Mouse (Mus musculus): ENCODE measurements around the gene Kif5c.

The Kif5c gene

GRCm38 (mm10) chr2:49787376-49788050, 168.4 kb downstream of the Kif5c start, which contains the start of gene Lypd6b:
Gene Lypd6b, plus strand, starts transcription at chr2:49787688.
- no peak for DNase-seq (ENCODE audit: low read depth in 2 of 2, low spot score in 2 of 2)

- no peak for DNase-seq (ENCODE audit: low read depth in 2 of 2, low spot score in 2 of 2)
These were observed 168.9 kb downstream of the Kif5c start for GRCm38 (mm10) chr2:49788051-49788418.

- DNase-seq (ENCODE audit: low read depth in 2 of 2, low spot score in 2 of 2), result no peak
These were observed 169.5 kb downstream of the Kif5c start for GRCm38 (mm10) chr2:49788643-49789042.

GRCm38 (mm10) chr2:49789078-49789477, 170.0 kb downstream of the Kif5c start:
- no peak for DNase-seq (ENCODE audit: low read depth in 2 of 2, low spot score in 2 of 2)

- no peak for DNase-seq (ENCODE audit: low read depth in 2 of 2, low spot score in 2 of 2)
These were observed 170.4 kb downstream of the Kif5c start for GRCm38 (mm10) chr2:49789504-49789903.

GRCm38 (mm10) chr2:49797444-49798143, 178.5 kb downstream of the Kif5c start:
- DNase-seq (ENCODE audit: low read depth in 2 of 2, low spot score in 2 of 2), result no peak

- no peak for DNase-seq (ENCODE audit: low read depth in 2 of 2, low spot score in 2 of 2)
These were observed 185.3 kb downstream of the Kif5c start for GRCm38 (mm10) chr2:49804448-49804847.

GRCm38 (mm10) chr2:49805736-49806371, 186.8 kb downstream of the Kif5c start:
- DNase-seq (ENCODE audit: low read depth in 2 of 2, low spot score in 2 of 2), result no peak

GRCm38 (mm10) chr2:49809496-49809895, 190.4 kb downstream of the Kif5c start:
- DNase-seq (ENCODE audit: low read depth in 2 of 2, low spot score in 2 of 2), result no peak

GRCm38 (mm10) chr2:49811420-49811819, 192.3 kb downstream of the Kif5c start:
- DNase-seq (ENCODE audit: low read depth in 2 of 2, low spot score in 2 of 2), result no peak

GRCm38 (mm10) chr2:49811871-49812363, 192.8 kb downstream of the Kif5c start:
- DNase-seq (ENCODE audit: low read depth in 2 of 2, low spot score in 2 of 2), result no peak

GRCm38 (mm10) chr2:49813151-49813550, 194.1 kb downstream of the Kif5c start:
- DNase-seq (ENCODE audit: low read depth in 2 of 2, low spot score in 2 of 2), result no peak

GRCm38 (mm10) chr2:49814011-49814410, 194.9 kb downstream of the Kif5c start:
- no peak for DNase-seq (ENCODE audit: low read depth in 2 of 2, low spot score in 2 of 2)

- no peak for DNase-seq (ENCODE audit: low read depth in 2 of 2, low spot score in 2 of 2)
These were observed 196.7 kb downstream of the Kif5c start for GRCm38 (mm10) chr2:49815696-49816320.

- no peak for DNase-seq (ENCODE audit: low read depth in 2 of 2, low spot score in 2 of 2)
These were observed 197.5 kb downstream of the Kif5c start for GRCm38 (mm10) chr2:49816549-49816948.

- no peak for DNase-seq (ENCODE audit: low read depth in 2 of 2, low spot score in 2 of 2)
These were observed 198.1 kb downstream of the Kif5c start for GRCm38 (mm10) chr2:49817151-49817550.

GRCm38 (mm10) chr2:49818126-49818525, 199.0 kb downstream of the Kif5c start:
- no peak for DNase-seq (ENCODE audit: low read depth in 2 of 2, low spot score in 2 of 2)

GRCm38 (mm10) chr2:49822312-49822711, 203.2 kb downstream of the Kif5c start:
- DNase-seq (ENCODE audit: low read depth in 2 of 2, low spot score in 2 of 2), result no peak
